Mouse (Mus musculus) hindbrain, embryonic 15.5 days (tissue): ENCODE measurements around the gene Wdfy3. TPM values are rescaled to one million over a fixed set of nuclear protein-coding genes. Genes with fewer than 3 reads are reported as not detected.

ENCODE experiments used
- ATAC-seq: fragments of 200-750 bp; cut with Nextera tagmentation; 2 replicates; pipeline ENCODE4 v1.8.0; 2017; ENCODE audit warnings: low read depth, moderate number of reproducible peaks, moderate TSS enrichment; ENCODE audit not compliant: low FRiP score
- H3K27ac ChIP-seq: fragments of 300-500 bp; sonication (generic); replicated peaks from 2 replicates; pipeline ENCODE4 v1.5.1; 2015; ENCODE audit warnings: mild to moderate bottlenecking, inconsistent platforms
- H3K27me3 ChIP-seq: fragments of 300-500 bp; sonication (generic); 2 replicates; pipeline ENCODE4 v1.6.1; 2015; ENCODE audit warnings: control low read depth, inconsistent platforms
- H3K36me3 ChIP-seq: fragments of 300-500 bp; sonication (generic); 2 replicates; pipeline ENCODE4 v1.6.1; 2015; ENCODE audit warnings: control low read depth, inconsistent platforms
- H3K4me1 ChIP-seq: fragments of 300-500 bp; sonication (generic); replicated peaks from 2 replicates; pipeline ENCODE4 v1.6.1; 2015; ENCODE audit warnings: control low read depth, inconsistent platforms
- H3K4me2 ChIP-seq: fragments of 300-500 bp; sonication (generic); 2 replicates; pipeline ENCODE4 v1.6.1; 2015; ENCODE audit warnings: moderate library complexity, mild to moderate bottlenecking, inconsistent platforms
- H3K4me3 ChIP-seq: fragments of 300-500 bp; sonication (generic); 2 replicates; pipeline ENCODE4 v1.5.1; 2015; ENCODE audit warnings: mild to moderate bottlenecking, inconsistent platforms
- H3K9ac ChIP-seq: fragments of 300-500 bp; sonication (generic); 2 replicates; pipeline ENCODE4 v1.6.1; 2015; ENCODE audit warnings: inconsistent platforms
- H3K9me3 ChIP-seq: fragments of 300-500 bp; sonication (generic); 2 replicates; pipeline ENCODE4 v1.6.1; 2016; ENCODE audit warnings: control low read depth, inconsistent platforms
- whole genome bisulfite sequencing: fragments of 180-500 bp; shearing (Covaris S2); methylation state at CpG from one replicate; pipeline ENCODE4 v1.1.7; 2015; 5-methylcytosine and 5-hydroxymethylcytosine counted together
- polyA plus RNA-seq: library from polyadenylated mRNA; unstranded; fragments of >200 nt; fragmentation: Nextera tagmentation; extraction: Ambion mirVana; gene quantifications from 2 replicates; pipeline ENCODE4 v1.2.1, GENCODE M21; 2015

Gene Wdfy3
- polyA plus RNA-seq, 1 experiment from 2014 or later, result 27.4 TPM

GRCm38 (mm10) chr5:102072057-102072456, 2.3 kb upstream of the Wdfy3 start:
- peak overlapping the region; percentile 51 for H3K27ac ChIP-seq

GRCm38 (mm10) chr5:102071241-102071640, 1.5 kb upstream of the Wdfy3 start:
- no peaks in the 10 kb centered on the region for H3K36me3 ChIP-seq
- H3K27me3 ChIP-seq, result no peaks in the 10 kb centered on the region
- ATAC-seq, result no peak
- 42% methylated on average over 3 of the region's 3 CpGs for WGBS
- H3K4me1 ChIP-seq, result peaks cover 47% of the 10 kb centered on the region
- peak overlapping the region; percentile 63 for H3K4me2 ChIP-seq
- peak overlapping the region; percentile 76 for H3K4me3 ChIP-seq
- peak overlapping the region; percentile 98 for H3K27ac ChIP-seq
- H3K9me3 ChIP-seq, result no peaks in the 10 kb centered on the region
- no peak overlapping the region for H3K9ac ChIP-seq

More at GRCm38 (mm10) chr5:102072057-102072456, 2.3 kb upstream of the Wdfy3 start:
- H3K27me3 ChIP-seq, result no peaks in the 10 kb centered on the region
- no peaks in the 10 kb centered on the region for H3K36me3 ChIP-seq
- no peaks in the 10 kb centered on the region for H3K9me3 ChIP-seq
- 22% methylated on average over 4 of the region's 4 CpGs for WGBS
- H3K4me1 ChIP-seq, result peaks cover 39% of the 10 kb centered on the region
- H3K4me2 ChIP-seq, result peak overlapping the region; percentile 63
- H3K9ac ChIP-seq, result 0 out of 2 replicates have a peak overlapping the region, but pooled peaks have one; percentile 10
- H3K4me3 ChIP-seq, result peak overlapping the region; percentile 11; the same call in 1 of the 2 replicates
- no peak for ATAC-seq

- H3K9ac ChIP-seq, result peak overlapping the region; percentile 94; the same call in 1 of the 2 replicates
- peak overlapping the region; percentile 76 for H3K4me3 ChIP-seq
- H3K27ac ChIP-seq, result peak overlapping the region; percentile 98
- peak overlapping the region; percentile 63 for H3K4me2 ChIP-seq
- no peaks in the 10 kb centered on the region for H3K9me3 ChIP-seq
- H3K36me3 ChIP-seq, result no peaks in the 10 kb centered on the region
- WGBS, result 36% methylated on average over 4 of the region's 4 CpGs
- H3K27me3 ChIP-seq, result no peaks in the 10 kb centered on the region
- peaks cover 52% of the 10 kb centered on the region for H3K4me1 ChIP-seq
- ATAC-seq, result no peak
Observed at GRCm38 (mm10) chr5:102070788-102071187, 1.1 kb upstream of the Wdfy3 start.

GRCm38 (mm10) chr5:102070414-102070768, 670 bp upstream of the Wdfy3 start:
- H3K4me2 ChIP-seq, result peak overlapping the region; percentile 63
- H3K27ac ChIP-seq, result peak overlapping the region; percentile 98
- peak overlapping the region; percentile 76 for H3K4me3 ChIP-seq
- H3K9ac ChIP-seq, result peak overlapping the region; percentile 94
- H3K9me3 ChIP-seq, result no peaks in the 10 kb centered on the region
- no peaks in the 10 kb centered on the region for H3K27me3 ChIP-seq
- H3K4me1 ChIP-seq, result peaks cover 54% of the 10 kb centered on the region
- ATAC-seq, result peak; percentile 0; the same call in 1 of the 2 replicates
- H3K36me3 ChIP-seq, result no peaks in the 10 kb centered on the region
- 6% methylated on average over 6 of the region's 6 CpGs for WGBS

GRCm38 (mm10) chr5:102069051-102069766, 512 bp downstream of the Wdfy3 start:
- peak overlapping the region; percentile 94 for H3K9ac ChIP-seq
- H3K27me3 ChIP-seq, result no peaks in the 10 kb centered on the region
- peaks cover 57% of the 10 kb centered on the region for H3K4me1 ChIP-seq
- H3K27ac ChIP-seq, result peak overlapping the region; percentile 98
- WGBS, result under 1% methylated on average over 67 of the region's 92 CpGs
- H3K9me3 ChIP-seq, result no peaks in the 10 kb centered on the region
- ATAC-seq, result peak; percentile 72
- no peaks in the 10 kb centered on the region for H3K36me3 ChIP-seq
- peak overlapping the region; percentile 76 for H3K4me3 ChIP-seq
- H3K4me2 ChIP-seq, result peak overlapping the region; percentile 65

- H3K9me3 ChIP-seq, result no peaks in the 10 kb centered on the region
- no peaks in the 10 kb centered on the region for H3K27me3 ChIP-seq
- no peak overlapping the region for H3K9ac ChIP-seq
- 93% methylated on average over 6 of the region's 6 CpGs for WGBS
- no peak overlapping the region for H3K27ac ChIP-seq
- H3K36me3 ChIP-seq, result no peaks in the 10 kb centered on the region
- no peak overlapping the region for H3K4me3 ChIP-seq
- ATAC-seq, result no peak
- H3K4me1 ChIP-seq, result peaks cover 59% of the 10 kb centered on the region
- H3K4me2 ChIP-seq, result no peak overlapping the region
Observed at GRCm38 (mm10) chr5:102066458-102066857, 3.3 kb downstream of the Wdfy3 start.

- ATAC-seq, result no peak
- 52% methylated on average over 18 of the region's 18 CpGs for WGBS
- Histone ChIP-seq H3K27ac (0 out of 2 replicates have a peak overlapping the region, but pooled peaks have one; percentile 3), H3K4me2 (no peak overlapping the region), H3K9ac (no peak overlapping the region), H3K4me1 (peaks cover 52% of the 10 kb centered on the region), H3K27me3 (no peaks in the 10 kb centered on the region), H3K9me3 (no peaks in the 10 kb centered on the region), H3K4me3 (no peak overlapping the region), H3K36me3 (no peaks in the 10 kb centered on the region)
Observed at GRCm38 (mm10) chr5:102063013-102063752, 6.5 kb downstream of the Wdfy3 start.

GRCm38 (mm10) chr5:102061816-102062215, 7.9 kb downstream of the Wdfy3 start:
- Histone ChIP-seq H3K4me1 (peaks cover 39% of the 10 kb centered on the region), H3K27me3 (no peaks in the 10 kb centered on the region), H3K36me3 (no peaks in the 10 kb centered on the region), H3K9ac (no peak overlapping the region), H3K27ac (no peak overlapping the region), H3K9me3 (no peaks in the 10 kb centered on the region), H3K4me3 (no peak overlapping the region), H3K4me2 (no peak overlapping the region)
- ATAC-seq, result no peak
- 75% methylated on average over 5 of the region's 5 CpGs for WGBS

- H3K9me3 ChIP-seq, result no peaks in the 10 kb centered on the region
- H3K36me3 ChIP-seq, result no peaks in the 10 kb centered on the region
- no peak overlapping the region for H3K9ac ChIP-seq
- H3K4me3 ChIP-seq, result no peak overlapping the region
- H3K27ac ChIP-seq, result no peak overlapping the region
- ATAC-seq, result no peak
- WGBS, result 63% methylated on average over 7 of the region's 7 CpGs
- no peak overlapping the region for H3K4me2 ChIP-seq
- H3K27me3 ChIP-seq, result no peaks in the 10 kb centered on the region
- peaks cover 26% of the 10 kb centered on the region for H3K4me1 ChIP-seq
Observed at GRCm38 (mm10) chr5:102055946-102056345, 13.8 kb downstream of the Wdfy3 start.

- H3K27ac ChIP-seq, result no peak overlapping the region
- H3K4me3 ChIP-seq, result no peak overlapping the region
- H3K36me3 ChIP-seq, result no peaks in the 10 kb centered on the region
- no peak overlapping the region for H3K4me2 ChIP-seq
- 0 out of 2 replicates have a peak, but pooled peaks have one; percentile 52 for ATAC-seq
- no peak overlapping the region for H3K9ac ChIP-seq
- 30% methylated on average over 3 of the region's 3 CpGs for WGBS
- H3K9me3 ChIP-seq, result no peaks in the 10 kb centered on the region
- H3K27me3 ChIP-seq, result no peaks in the 10 kb centered on the region
- H3K4me1 ChIP-seq, result peaks cover 25% of the 10 kb centered on the region
Observed at GRCm38 (mm10) chr5:102055130-102055641, 14.5 kb downstream of the Wdfy3 start.

- no peak overlapping the region for H3K4me2 ChIP-seq
- peak overlapping the region; percentile 48; the same call in 1 of the 2 replicates for H3K27ac ChIP-seq
- H3K36me3 ChIP-seq, result no peaks in the 10 kb centered on the region
- 71% methylated on average over 11 of the region's 11 CpGs for WGBS
- peaks cover 25% of the 10 kb centered on the region for H3K4me1 ChIP-seq
- ATAC-seq, result 0 out of 2 replicates have a peak, but pooled peaks have one; percentile 29
- H3K27me3 ChIP-seq, result no peaks in the 10 kb centered on the region
- H3K9ac ChIP-seq, result no peak overlapping the region
- H3K4me3 ChIP-seq, result no peak overlapping the region
- H3K9me3 ChIP-seq, result no peaks in the 10 kb centered on the region
Observed at GRCm38 (mm10) chr5:102054511-102055093, 15.1 kb downstream of the Wdfy3 start.
